Mouse (Mus musculus): ENCODE measurements around the gene Tra2a. TPM values are rescaled to one million over a fixed set of nuclear protein-coding genes. Genes with fewer than 3 reads are reported as not detected.

The Tra2a gene
- 55.5 and 59.6 TPM in 2 replicates for polyA plus RNA-seq (2015; fragmentation: Nextera tagmentation; extraction: Ambion mirVana)

DNA sequence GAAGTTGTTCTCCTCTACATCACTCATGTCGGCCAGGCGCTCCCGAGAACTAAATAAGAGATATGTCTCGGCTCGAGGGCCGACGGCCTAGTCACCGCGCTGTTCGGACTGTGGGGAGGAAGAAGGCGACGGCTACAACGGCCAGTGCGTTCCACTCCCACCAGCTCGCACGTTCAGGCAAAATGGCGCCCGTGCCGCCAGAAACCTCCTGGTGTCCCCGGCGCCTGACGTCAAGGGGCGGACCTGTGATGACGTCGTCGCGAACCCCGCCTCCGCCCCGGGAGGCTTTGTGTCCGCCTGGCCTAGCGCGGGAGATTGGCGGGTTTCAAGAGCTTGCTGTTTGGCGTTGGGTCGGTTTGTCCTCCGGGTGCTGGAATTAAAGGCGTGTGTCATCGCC lies at the start of gene Tra2a:
Tra2a (minus strand) TSS at position 187 of the 397 bp plus-strand sequence.
- Histone ChIP-seq H3K36me3 (no peaks in the 10 kb centered on the region), H3K27ac (peak within 1 kb of the TSS; percentile 95), H3K9ac (peak within 1 kb of the TSS; percentile 98), H3K4me3 (peak within 1 kb of the TSS; percentile 88), H3K27me3 (no peaks in the 10 kb centered on the region), H3K4me2 (peak within 1 kb of the TSS; percentile 70), H3K4me1 (replicated peaks) (peaks cover 26% of the 10 kb centered on the region), H3K9me3 (replicated peaks) (no peaks in the 10 kb centered on the region)
- WGBS = under 1% methylated on average over 39 of the region's 39 CpGs
- peak; percentile 93 for ATAC-seq (replicated peaks; ENCODE audit: insufficient number of reproducible peaks, insufficient read depth, low FRiP score, low read depth)

DNA sequence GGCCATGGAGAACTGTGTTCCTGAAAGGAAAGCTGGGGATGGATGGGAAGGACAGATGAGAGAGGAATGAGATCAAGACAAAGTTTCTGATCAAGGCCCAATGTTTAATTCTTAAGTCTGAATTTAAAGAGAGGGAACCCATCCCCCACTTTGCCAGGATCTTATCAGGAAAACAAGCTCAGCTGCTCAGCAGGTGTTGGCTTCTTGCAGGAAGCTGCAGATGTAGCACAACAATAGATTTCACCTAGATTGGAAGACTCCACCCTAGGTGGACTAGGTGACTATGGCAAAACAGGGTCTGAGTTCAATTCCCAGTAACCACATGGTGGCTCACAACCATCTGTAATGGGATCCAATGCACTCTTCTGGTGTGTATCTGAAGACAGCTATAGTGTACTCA lies 34.5 kb upstream of the Tra2a start:
- H3K4me3 ChIP-seq = no peak overlapping the region
- H3K27me3 ChIP-seq = no peaks in the 10 kb centered on the region
- H3K9ac ChIP-seq = no peak overlapping the region
- no peak overlapping the region for H3K4me2 ChIP-seq
- no peaks in the 10 kb centered on the region for H3K4me1 ChIP-seq (replicated peaks)
- no peak for ATAC-seq (replicated peaks; ENCODE audit: insufficient number of reproducible peaks, insufficient read depth, low FRiP score, low read depth)
- H3K27ac ChIP-seq = no peak overlapping the region
- H3K36me3 ChIP-seq = no peaks in the 10 kb centered on the region
- H3K9me3 ChIP-seq (replicated peaks) = no peaks in the 10 kb centered on the region

DNA sequence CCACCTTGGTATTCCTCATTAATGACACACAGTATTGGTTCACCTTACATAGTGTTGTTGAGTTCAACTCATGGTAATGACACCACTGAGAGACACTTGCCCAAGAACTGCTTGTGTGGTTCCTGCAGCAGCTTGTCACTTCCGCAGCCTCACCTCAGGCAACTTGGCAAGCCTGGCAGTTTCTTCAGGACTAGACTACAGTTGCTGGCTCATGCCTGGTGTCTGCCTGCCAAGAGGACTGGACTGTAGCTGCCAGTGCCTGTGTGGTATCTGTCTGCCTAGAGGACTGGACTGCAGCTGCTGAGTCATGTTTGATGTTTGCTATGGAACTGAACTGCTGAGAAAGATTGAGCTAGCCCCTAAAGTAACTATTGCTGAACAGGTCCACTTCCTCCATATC lies 18.3 kb upstream of the Tra2a start:
- Histone ChIP-seq H3K27ac (no peak overlapping the region), H3K9ac (no peak overlapping the region), H3K4me1 (replicated peaks) (no peaks in the 10 kb centered on the region), H3K27me3 (no peaks in the 10 kb centered on the region), H3K4me3 (no peak overlapping the region), H3K4me2 (no peak overlapping the region), H3K9me3 (replicated peaks) (no peaks in the 10 kb centered on the region), H3K36me3 (no peaks in the 10 kb centered on the region)
- ATAC-seq (replicated peaks; ENCODE audit: insufficient number of reproducible peaks, insufficient read depth, low FRiP score, low read depth) = no peak
- WGBS = 79% methylated on average over 1 of the region's 1 CpGs

DNA sequence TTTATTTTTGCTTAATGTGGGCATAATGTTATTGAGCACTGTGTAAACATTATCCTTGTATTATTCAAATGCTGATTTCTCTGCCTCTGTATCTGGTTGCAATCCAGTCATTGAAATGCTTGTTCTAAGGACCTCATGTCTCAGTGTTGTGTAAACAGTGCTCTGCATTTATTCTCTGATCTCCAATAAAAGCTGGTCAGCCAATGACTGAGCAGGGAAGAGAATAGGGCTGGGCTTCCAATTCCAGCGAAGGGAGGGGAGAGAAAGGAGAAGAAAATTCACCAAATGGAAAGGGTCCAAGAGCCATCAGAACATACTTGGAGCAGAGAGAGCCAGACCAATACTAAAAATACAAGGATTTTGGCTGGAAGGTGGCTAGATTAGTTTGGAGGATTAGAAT lies 17.1 kb upstream of the Tra2a start:
- Histone ChIP-seq H3K36me3 (no peaks in the 10 kb centered on the region), H3K4me3 (no peak overlapping the region), H3K9ac (no peak overlapping the region), H3K27ac (no peak overlapping the region), H3K4me2 (no peak overlapping the region), H3K27me3 (no peaks in the 10 kb centered on the region), H3K4me1 (replicated peaks) (no peaks in the 10 kb centered on the region), H3K9me3 (replicated peaks) (no peaks in the 10 kb centered on the region)
- ATAC-seq (replicated peaks; ENCODE audit: insufficient number of reproducible peaks, insufficient read depth, low FRiP score, low read depth) = no peak
- 58% methylated on average over 1 of the region's 1 CpGs for WGBS

DNA sequence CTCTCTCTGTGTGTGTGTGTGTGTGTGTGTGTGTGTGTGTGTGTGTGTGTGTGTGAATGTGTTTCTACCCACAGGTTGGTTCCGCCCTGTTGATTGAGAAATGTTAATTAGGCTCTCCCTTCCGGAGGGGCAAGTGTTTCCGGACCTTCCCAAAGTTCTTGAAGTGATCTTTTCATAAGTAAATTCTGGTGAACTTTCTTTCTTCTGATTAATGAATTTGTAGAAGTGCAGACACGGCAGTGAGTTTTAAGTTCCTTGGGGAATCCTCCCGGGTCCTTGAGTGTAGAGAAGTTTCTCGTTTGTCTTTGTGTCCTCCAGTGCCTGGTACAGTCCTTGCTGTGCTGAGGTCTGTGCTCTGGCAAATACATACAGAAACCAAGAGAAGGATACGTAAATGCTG lies 11.5 kb upstream of the Tra2a start:
- no peaks in the 10 kb centered on the region for H3K4me1 ChIP-seq (replicated peaks)
- no peaks in the 10 kb centered on the region for H3K9me3 ChIP-seq (replicated peaks)
- WGBS = 88% methylated on average over 7 of the region's 7 CpGs
- ATAC-seq (replicated peaks; ENCODE audit: insufficient number of reproducible peaks, insufficient read depth, low FRiP score, low read depth) = no peak
- no peak overlapping the region for H3K4me3 ChIP-seq
- no peaks in the 10 kb centered on the region for H3K36me3 ChIP-seq
- no peak overlapping the region for H3K27ac ChIP-seq
- no peak overlapping the region for H3K9ac ChIP-seq
- H3K4me2 ChIP-seq = no peak overlapping the region
- no peaks in the 10 kb centered on the region for H3K27me3 ChIP-seq

DNA sequence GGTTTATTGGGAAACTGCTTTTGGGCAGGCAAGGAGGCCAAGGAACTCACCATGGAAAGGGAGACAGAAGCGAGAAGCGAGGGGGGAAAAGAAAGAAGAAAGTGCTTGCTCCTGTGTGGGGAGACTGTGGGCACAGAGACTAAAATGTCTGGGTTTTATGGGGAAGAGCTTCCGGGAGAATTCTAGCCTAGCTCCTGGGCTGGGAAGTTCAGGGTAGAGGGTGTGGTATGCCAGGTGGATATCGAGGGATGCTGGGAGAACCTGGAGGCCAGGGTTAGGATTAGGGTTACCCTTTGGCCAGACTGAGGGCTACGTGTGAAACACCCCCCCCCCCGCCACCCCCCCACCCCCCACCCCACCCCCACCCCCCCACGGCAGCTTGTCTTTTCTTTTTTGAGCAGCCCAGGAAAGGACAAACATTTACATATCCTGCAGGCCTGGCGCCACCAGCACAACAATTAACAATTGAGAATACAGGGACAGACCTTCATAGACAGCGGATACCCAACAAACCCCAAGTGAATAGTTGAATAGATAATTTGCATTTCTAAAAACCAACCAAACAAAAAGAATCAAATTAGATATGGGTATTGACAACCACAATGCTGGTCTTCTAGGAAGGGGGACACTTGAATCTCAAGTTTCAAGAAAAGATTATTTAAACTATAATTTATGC lies 10.7 kb upstream of the Tra2a start:
- WGBS = 63% methylated on average over 9 of the region's 9 CpGs

DNA sequence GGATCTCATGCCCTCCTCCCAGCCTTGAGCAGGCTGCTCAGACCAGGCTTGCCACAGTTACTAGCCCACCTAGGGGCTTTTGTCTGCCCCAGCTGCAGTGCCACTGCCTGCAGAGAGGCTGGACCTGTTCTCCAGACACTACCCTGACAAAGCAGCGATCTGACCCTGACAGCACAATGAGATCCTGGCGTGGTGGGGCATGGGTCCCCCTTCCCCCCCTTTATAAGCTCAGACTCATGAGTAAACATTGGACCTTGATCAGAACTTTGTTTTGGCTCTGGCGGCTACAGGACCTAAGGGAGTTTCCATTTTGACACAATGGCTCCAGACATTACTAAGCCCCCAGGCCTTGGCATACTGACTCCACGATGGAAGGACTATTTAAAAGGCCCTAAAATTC lies 10.1 kb upstream of the Tra2a start:
- Histone ChIP-seq H3K9ac (no peak overlapping the region), H3K9me3 (replicated peaks) (no peaks in the 10 kb centered on the region), H3K27ac (no peak overlapping the region), H3K4me3 (no peak overlapping the region), H3K4me1 (replicated peaks) (no peaks in the 10 kb centered on the region), H3K27me3 (no peaks in the 10 kb centered on the region), H3K4me2 (no peak overlapping the region), H3K36me3 (no peaks in the 10 kb centered on the region)
- no peak for ATAC-seq (replicated peaks; ENCODE audit: insufficient number of reproducible peaks, insufficient read depth, low FRiP score, low read depth)
- 52% methylated on average over 4 of the region's 4 CpGs for WGBS

More for the DNA sequence above, 10.7 kb upstream of the Tra2a start:
- Histone ChIP-seq H3K4me3 (no peak overlapping the region), H3K9me3 (replicated peaks) (no peaks in the 10 kb centered on the region), H3K36me3 (no peaks in the 10 kb centered on the region), H3K9ac (no peak overlapping the region), H3K4me1 (replicated peaks) (no peaks in the 10 kb centered on the region), H3K4me2 (no peak overlapping the region), H3K27ac (no peak overlapping the region), H3K27me3 (no peaks in the 10 kb centered on the region)
- no peak for ATAC-seq (replicated peaks; ENCODE audit: insufficient number of reproducible peaks, insufficient read depth, low FRiP score, low read depth)

DNA sequence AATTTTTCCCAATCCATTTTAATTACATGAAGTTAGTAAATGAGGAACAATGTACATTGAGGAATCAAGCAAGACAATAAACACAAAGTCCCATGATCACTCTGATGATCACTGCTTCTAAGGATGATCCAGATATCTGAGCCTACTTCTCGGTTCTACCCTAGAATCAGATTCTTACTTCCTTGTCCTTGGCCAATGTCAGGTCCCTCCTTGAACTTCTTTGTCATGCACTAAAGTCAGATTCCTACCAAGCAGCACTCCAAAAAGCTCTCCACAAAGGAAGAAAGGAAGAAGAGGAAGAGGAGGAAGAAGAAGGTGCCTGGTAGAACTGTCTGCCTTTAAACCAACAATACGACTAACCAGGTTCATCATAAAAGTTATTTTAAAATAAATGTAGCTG lies 9.0 kb upstream of the Tra2a start:
- no peaks in the 10 kb centered on the region for H3K36me3 ChIP-seq
- 87% methylated on average over 2 of the region's 2 CpGs for WGBS
- no peak for ATAC-seq (replicated peaks; ENCODE audit: insufficient number of reproducible peaks, insufficient read depth, low FRiP score, low read depth)

DNA sequence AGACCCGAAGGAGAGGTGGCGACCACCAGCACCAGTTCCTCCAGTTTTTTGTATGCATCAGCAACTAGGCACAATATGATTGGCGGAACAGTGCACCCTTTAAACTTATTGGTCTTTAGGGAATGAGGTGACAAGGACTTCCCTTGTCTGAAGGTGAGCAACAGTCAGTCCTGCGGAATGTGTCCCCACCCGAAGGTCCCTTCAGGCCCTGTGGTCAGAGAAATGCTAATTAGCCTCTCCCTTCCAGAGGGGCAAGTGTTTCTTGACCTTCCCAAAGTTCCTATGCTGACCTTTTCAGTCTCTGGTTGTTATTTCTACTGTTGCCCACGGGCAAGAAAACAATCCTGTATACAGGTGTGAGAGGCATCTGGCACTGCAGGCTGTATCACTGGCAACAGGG lies 8.0 kb upstream of the Tra2a start:
- no peak overlapping the region for H3K27ac ChIP-seq
- 74% methylated on average over 6 of the region's 6 CpGs for WGBS
- no peaks in the 10 kb centered on the region for H3K4me1 ChIP-seq (replicated peaks)
- no peaks in the 10 kb centered on the region for H3K9me3 ChIP-seq (replicated peaks)
- no peak overlapping the region for H3K9ac ChIP-seq
- no peak for ATAC-seq (replicated peaks; ENCODE audit: insufficient number of reproducible peaks, insufficient read depth, low FRiP score, low read depth)
- H3K4me2 ChIP-seq = no peak overlapping the region
- H3K36me3 ChIP-seq = no peaks in the 10 kb centered on the region
- H3K4me3 ChIP-seq = no peak overlapping the region
- H3K27me3 ChIP-seq = no peaks in the 10 kb centered on the region

More for the DNA sequence above, 9.0 kb upstream of the Tra2a start:
- Histone ChIP-seq H3K27ac (no peak overlapping the region), H3K9ac (no peak overlapping the region), H3K4me3 (no peak overlapping the region), H3K27me3 (no peaks in the 10 kb centered on the region), H3K4me2 (no peak overlapping the region), H3K4me1 (replicated peaks) (no peaks in the 10 kb centered on the region), H3K9me3 (replicated peaks) (no peaks in the 10 kb centered on the region)

DNA sequence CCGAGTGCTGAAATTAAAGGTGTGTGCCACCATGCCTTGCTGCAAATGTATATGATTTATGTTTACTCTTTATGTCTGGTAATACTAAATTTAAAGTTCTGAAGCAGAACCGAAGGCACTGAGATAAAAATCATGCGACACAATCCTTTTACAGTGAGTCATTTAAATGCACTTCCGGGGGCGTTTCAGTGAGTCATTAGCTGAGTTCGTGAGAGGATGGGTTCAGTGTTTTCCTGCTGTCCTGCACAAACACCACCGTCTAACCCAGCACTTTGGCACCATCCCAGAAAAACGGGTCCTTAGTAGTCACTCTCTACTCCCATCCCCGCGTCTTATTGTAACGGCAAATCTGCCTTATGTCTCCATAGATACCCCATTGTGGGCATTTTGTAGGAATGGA lies 6.1 kb upstream of the Tra2a start:
- Histone ChIP-seq H3K36me3 (no peaks in the 10 kb centered on the region), H3K9me3 (replicated peaks) (no peaks in the 10 kb centered on the region), H3K27me3 (no peaks in the 10 kb centered on the region), H3K27ac (no peak overlapping the region), H3K4me2 (no peak overlapping the region), H3K4me1 (replicated peaks) (no peaks in the 10 kb centered on the region), H3K9ac (no peak overlapping the region), H3K4me3 (no peak overlapping the region)
- ATAC-seq (replicated peaks; ENCODE audit: insufficient number of reproducible peaks, insufficient read depth, low FRiP score, low read depth) = no peak
- 48% methylated on average over 11 of the region's 11 CpGs for WGBS

DNA sequence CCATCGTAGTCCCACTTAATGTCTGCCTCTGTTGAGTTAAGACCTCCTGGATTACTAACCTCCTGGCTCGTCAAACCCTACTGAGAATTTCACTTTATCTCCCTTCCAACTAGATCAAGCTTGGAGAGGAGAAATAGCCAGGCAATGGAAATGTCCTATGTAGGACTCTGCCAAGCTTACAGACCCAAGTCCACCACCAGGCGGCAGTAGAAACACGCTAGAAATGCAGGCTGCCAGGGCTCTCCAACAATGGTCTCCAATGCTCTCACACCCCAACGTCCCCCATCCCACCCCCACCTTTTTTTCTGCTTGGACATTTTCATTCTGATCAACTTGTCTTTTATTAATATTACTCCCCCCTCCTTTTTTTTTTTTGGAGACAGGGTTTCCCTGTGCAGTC lies 5.4 kb upstream of the Tra2a start:
- no peaks in the 10 kb centered on the region for H3K36me3 ChIP-seq
- no peaks in the 10 kb centered on the region for H3K27me3 ChIP-seq
- no peak for ATAC-seq (replicated peaks; ENCODE audit: insufficient number of reproducible peaks, insufficient read depth, low FRiP score, low read depth)
- H3K4me1 ChIP-seq (replicated peaks) = no peaks in the 10 kb centered on the region
- H3K27ac ChIP-seq = no peak overlapping the region
- H3K4me3 ChIP-seq = no peak overlapping the region
- no peaks in the 10 kb centered on the region for H3K9me3 ChIP-seq (replicated peaks)
- no peak overlapping the region for H3K9ac ChIP-seq
- 13% methylated on average over 5 of the region's 5 CpGs for WGBS
- no peak overlapping the region for H3K4me2 ChIP-seq

DNA sequence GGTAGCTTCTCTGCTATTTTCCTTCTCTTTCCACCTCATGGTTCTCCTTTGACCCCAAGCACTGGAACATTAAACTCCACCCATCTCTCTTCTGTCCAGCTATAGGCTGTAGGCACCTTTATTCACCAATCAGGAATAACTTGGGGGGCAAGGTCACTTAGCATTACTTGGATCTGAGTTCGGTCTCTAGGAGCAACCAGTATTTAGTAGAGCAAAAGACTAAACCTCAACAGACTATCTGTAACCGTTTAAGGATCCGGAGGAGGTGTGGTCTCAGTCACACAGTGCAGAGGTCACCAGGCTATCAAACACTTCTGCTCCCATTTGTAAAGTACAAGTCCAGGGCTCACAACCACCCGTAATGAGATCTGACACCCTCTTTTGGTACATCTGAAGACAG lies 3.9 kb upstream of the Tra2a start:
- no peaks in the 10 kb centered on the region for H3K4me1 ChIP-seq (replicated peaks)
- no peak overlapping the region for H3K4me3 ChIP-seq
- H3K27me3 ChIP-seq = no peaks in the 10 kb centered on the region
- H3K9me3 ChIP-seq (replicated peaks) = no peaks in the 10 kb centered on the region
- no peak overlapping the region for H3K27ac ChIP-seq
- ATAC-seq (replicated peaks; ENCODE audit: insufficient number of reproducible peaks, insufficient read depth, low FRiP score, low read depth) = no peak
- no peaks in the 10 kb centered on the region for H3K36me3 ChIP-seq
- H3K9ac ChIP-seq = no peak overlapping the region
- WGBS = 44% methylated on average over 4 of the region's 4 CpGs
- H3K4me2 ChIP-seq = no peak overlapping the region

Measured in heart, embryonic 15.5 days (tissue).